Mouse (Mus musculus): ENCODE measurements around the gene Paxx. TPM values are rescaled to one million over a fixed set of nuclear protein-coding genes. Genes with fewer than 3 reads are reported as not detected.

Paxx gene
- 45.6 and 48.9 TPM in 2 replicates for polyA plus RNA-seq (2012; rRNA removed)

DNA sequence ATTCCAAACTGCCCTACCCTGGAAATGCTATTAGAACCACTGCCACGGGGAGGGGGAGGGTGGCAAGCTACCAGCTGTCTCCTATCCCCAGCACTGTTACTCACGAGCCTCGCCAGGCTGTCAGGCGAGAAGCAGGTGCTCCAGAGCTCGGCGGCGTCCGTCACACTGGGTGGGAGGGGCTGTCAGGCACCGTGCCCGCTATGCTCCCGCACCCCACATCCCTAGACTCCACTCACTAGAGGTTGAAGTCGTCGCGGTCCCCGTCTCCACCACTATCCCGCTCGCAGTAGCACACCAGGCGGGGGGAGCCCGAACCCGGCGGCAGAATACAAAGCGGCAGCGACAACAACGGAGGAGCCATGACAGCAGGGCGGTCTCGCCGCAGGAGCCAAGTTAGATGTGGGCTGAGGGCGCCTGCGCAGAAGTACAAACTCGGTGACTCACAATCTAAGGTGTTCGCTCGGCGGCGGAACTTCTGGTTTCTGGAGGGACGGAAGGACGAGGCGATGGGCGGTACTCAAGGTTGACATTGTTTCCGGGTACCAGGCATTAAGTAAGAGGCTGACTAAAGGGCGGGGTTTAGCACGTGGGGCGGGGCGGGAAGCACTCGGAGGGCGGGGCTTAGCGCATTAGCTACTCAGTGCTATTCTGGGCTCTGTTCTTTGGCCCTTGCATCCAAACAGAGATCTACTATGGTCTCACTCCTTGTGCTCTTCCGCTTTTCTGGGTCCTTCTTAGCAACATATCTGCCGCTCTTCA lies at the start of gene Paxx:
Gene Paxx, minus strand, starts transcription at position 544 of the 759 bp plus-strand sequence.
- 1% methylated on average over 48 of the region's 48 CpGs for WGBS
- peak; percentile 96 for DNase-seq (ENCODE audit: low read depth, low spot score)

GRCm38 (mm10) chr2:25509912-25510311 lies 49.0 kb upstream of the Paxx start:
- no peak for DNase-seq (ENCODE audit: low read depth, low spot score)
- 70% methylated on average over 3 of the region's 3 CpGs for WGBS

DNA sequence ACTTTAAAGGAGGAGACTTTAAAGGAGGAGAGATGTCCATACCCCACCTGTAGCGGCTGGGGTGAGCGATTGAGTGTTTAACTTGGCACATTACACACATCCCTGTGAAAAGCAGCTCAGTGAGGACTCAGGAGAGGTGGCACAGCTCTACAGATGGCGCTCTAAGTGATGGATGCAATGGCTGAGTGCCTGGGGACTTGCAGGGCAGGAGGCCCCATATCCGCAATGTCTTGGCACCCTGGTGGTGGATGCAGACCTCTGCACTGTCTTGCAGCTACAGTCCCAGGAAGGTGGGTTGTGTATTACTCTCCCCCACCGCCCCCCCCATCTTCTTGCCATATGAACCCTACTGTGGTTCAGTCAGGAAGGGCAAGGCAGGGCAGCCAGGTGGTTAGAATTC lies 46.1 kb upstream of the Paxx start:
- no peak for DNase-seq (ENCODE audit: low read depth, low spot score)
- 36% methylated on average over 5 of the region's 5 CpGs for WGBS

DNA sequence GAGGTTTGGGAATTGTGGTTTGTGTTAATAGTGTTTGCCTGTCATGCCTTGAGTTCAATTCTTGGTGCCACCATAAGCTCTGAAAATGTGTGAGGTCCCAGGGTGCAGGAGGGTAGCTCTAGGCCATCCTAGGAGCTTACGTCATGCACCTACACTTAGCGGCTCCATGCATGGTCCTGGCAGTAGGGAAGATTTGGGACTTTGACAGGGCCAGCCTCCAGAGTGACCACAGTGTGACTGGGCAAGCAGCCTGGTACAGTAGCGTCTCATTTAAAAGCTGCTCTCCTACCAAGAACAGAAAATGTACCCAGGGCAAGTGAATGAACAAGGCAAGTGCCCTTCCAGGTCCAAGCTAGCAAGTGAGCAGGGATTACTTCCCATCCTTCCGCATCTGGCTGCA lies 45.0 kb upstream of the Paxx start:
- no peak for DNase-seq (ENCODE audit: low read depth, low spot score)
- 91% methylated on average over 4 of the region's 4 CpGs for WGBS

DNA sequence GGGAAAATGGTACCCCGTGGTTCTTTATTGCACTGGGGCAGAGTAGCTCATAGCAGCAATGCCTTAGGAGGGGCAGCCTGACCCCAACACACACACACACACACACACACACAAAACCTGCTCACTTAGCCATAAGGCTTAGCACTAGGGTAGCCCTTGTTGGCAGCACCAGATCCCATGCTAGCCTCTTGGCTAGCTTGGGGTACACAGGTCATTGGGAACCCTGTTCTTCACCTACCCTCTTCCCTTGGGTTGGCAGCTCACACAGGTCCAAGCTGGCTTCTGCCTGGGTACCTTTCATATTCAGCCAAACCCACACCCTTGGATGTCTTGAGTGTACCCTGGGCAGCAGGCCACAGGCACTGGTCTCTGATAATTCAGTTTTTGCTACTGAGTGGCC lies 44.1 kb upstream of the Paxx start:
- WGBS = 69% methylated on average over 1 of the region's 1 CpGs
- no peak for DNase-seq (ENCODE audit: low read depth, low spot score)

- DNase-seq (ENCODE audit: low read depth, low spot score) = no peak
- 89% methylated on average over 19 of the region's 19 CpGs for WGBS
Observed at GRCm38 (mm10) chr2:25504538-25504937, 43.6 kb upstream of the Paxx start.

GRCm38 (mm10) chr2:25502726-25503125 lies 41.8 kb upstream of the Paxx start:
- WGBS = 48% methylated on average over 3 of the region's 3 CpGs
- DNase-seq (ENCODE audit: low read depth, low spot score) = no peak

- no peak for DNase-seq (ENCODE audit: low read depth, low spot score)
- 67% methylated on average over 20 of the region's 20 CpGs for WGBS
Observed at GRCm38 (mm10) chr2:25501593-25502486, 40.9 kb upstream of the Paxx start, which contains the start of gene C8g. Gene C8g, minus strand, starts transcription at chr2:25501719.

GRCm38 (mm10) chr2:25500576-25501405 lies 39.9 kb upstream of the Paxx start, which contains the start of gene Fbxw5:
Gene Fbxw5, plus strand, starts transcription at chr2:25500750.
- DNase-seq (ENCODE audit: low read depth, low spot score) = peak; percentile 84
- WGBS = under 1% methylated on average over 39 of the region's 44 CpGs

DNA sequence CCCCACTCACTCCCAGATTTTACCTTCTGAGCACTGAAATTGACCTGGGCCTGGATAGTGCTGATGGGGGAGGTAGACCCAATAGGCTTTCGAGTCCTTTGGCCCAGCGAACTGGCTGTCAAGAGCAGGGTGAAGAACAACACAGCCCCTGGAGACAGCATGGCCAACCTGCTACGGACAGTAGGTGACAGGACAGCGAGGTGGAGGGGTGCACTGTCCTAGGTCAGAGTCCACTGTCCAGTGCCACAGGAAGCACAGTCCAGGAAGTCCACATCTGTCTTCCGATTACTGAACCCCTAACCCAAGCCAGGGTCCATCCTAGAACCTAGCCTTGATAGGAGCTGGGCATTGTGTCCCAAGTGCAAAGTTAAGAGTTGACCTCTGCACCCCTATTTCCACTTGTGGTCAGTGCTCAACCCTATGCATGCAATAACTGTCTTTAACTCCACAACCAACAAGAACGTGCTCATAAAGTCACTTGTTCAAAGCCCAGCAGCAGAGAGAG lies 39.2 kb upstream of the Paxx start:
- 59% methylated on average over 6 of the region's 6 CpGs for WGBS
- no peak for DNase-seq (ENCODE audit: low read depth, low spot score)

DNA sequence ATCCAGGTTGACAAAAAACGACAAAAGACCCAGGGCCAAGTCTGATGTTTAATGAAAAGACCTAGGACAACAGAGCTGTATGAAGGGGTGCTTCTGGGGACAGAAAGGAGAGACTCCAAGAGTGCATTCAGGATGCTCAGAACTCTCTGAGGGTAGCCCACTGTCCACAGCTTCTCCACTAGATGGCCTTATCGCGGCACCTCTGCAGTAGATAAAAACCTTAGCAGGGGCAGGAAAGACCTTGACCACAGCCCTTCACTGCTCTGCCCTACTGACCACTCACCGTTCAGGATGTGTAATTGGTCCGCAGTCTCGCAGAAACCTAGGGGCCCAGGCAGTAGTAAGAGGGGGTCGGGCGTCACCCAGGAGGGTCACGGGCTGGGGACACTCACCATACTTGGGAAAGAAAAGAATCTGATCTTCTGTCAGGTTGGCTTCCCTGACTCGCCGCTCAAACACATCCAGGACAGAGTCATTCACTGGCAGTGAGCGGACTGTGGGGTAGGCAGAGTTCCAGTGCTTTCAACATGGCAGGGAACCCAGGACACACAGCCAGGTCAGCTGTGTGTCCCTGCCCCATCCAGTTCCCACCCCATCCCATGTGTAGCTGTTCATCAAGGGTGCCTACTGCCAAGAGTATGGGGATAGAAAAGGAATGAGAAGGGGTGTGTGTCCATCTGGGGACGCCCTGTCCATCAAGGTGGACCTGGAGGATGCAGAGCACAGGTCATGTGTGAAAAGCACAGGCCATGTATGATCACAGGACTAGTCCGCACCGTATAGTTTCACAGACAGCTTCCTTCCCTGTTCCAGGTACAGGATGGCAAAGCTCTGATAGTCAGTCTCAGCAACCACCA lies 38.0 kb upstream of the Paxx start:
- WGBS = 78% methylated on average over 15 of the region's 15 CpGs
- DNase-seq (ENCODE audit: low read depth, low spot score) = no peak

GRCm38 (mm10) chr2:25497846-25498575 lies 37.1 kb upstream of the Paxx start:
- WGBS = 55% methylated on average over 6 of the region's 6 CpGs
- no peak for DNase-seq (ENCODE audit: low read depth, low spot score)

DNA sequence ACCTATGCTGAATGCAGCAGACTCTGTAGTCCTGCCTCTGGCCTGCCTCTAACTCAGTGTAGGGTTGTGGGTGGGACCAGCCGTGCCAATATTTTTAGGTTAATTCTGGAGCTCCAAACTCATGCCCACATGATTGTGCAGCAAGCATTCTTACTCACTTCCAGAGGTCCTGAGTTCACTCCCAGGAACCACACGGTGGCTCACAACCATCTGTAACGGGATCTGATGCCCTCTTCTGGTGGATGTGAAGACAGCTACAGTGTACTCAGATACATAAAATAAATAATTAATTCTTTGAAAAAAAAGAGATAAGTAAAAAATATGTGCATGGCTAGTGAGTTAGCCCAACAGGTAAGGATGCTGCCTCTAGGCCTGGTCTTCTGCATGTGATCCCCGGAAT lies 35.6 kb upstream of the Paxx start:
- 42% methylated on average over 4 of the region's 4 CpGs for WGBS
- DNase-seq (ENCODE audit: low read depth, low spot score) = no peak

DNA sequence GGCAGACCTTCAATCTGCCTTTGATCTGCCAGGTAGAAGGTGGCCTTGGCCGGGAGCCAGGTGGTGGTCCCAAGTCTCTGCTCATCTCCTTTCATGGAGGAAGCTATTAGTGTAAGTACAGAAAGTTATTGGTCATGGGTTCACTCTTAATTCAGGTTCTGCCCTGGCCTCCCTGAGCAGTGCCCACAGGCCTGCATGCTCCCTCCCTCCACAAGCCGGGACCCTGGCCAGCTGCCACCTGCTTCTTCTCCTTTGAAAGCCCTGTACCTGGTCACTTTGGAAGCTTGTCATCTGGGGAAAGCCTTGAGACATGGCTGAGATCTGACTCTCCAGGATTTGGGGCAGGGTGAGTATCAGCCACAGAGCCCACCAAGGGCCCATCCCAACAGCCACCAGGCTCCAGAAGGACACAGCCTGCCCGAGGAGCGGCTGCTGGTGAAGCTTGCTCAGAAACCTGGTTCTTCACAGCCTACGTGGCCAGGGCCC lies 32.6 kb upstream of the Paxx start, which contains the start of gene Lcn12:
Gene Lcn12, minus strand, starts transcription at position 436 of the 486 bp plus-strand sequence.
- DNase-seq (ENCODE audit: low read depth, low spot score) = no peak
- 82% methylated on average over 5 of the region's 5 CpGs for WGBS

GRCm38 (mm10) chr2:25492988-25493387 lies 32.1 kb upstream of the Paxx start:
- WGBS = 88% methylated on average over 5 of the region's 5 CpGs
- no peak for DNase-seq (ENCODE audit: low read depth, low spot score)

GRCm38 (mm10) chr2:25488671-25489068 lies 27.8 kb upstream of the Paxx start:
- 68% methylated on average over 7 of the region's 7 CpGs for WGBS

DNA sequence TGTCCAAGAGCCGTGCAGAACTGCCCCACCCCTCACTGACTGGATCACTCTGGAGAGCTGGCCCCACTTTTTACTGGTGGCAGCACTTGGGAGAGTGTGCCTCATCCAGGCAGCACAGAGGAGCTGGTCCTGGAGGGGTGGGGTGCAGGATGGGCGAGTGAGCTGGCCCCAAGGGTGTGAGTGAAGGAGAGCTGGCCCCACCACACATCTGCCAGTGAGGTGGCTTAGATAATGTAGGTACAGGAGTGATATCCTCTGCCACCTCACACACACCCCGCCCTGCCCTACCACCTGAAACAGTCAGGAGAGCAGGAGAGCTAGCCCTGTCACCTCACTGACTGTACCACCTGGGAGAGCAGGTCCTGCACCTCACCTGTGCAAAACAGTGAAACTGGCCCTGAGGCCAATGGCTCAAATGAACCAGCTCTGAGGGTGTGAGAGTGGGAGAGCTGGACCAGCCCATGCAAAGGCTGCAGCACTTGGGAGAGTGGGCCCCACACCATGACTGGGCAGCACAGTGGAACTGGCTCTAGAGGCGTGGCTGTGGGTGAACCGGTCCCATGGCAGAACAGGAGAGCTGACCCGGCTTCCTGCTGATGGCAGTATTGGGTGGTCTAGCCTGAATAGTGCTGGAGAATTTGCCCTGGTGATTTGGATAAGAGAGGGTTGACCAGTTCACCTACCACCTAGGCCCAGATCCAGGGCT lies 27.2 kb upstream of the Paxx start:
- no peak for DNase-seq (ENCODE audit: low read depth, low spot score)
- whole genome bisulfite sequencing = 56% methylated on average over 6 of the region's 6 CpGs

More at GRCm38 (mm10) chr2:25488671-25489068, 27.8 kb upstream of the Paxx start:
- no peak for DNase-seq (ENCODE audit: low read depth, low spot score)
